Mouse (Mus musculus) neural tube, embryonic 13.5 days (tissue): ENCODE results near the gene Rai1. TPM values are rescaled to one million over a fixed set of nuclear protein-coding genes. Genes with fewer than 3 reads are reported as not detected.

Experiments used
- ATAC-seq: fragments of 200-750 bp; cut with Nextera tagmentation; 2 replicates; pipeline ENCODE4 v1.8.0; 2017; ENCODE audit warnings: low read depth, mild to moderate bottlenecking, moderate TSS enrichment, moderate library complexity
- H3K27ac ChIP-seq: fragments of 300-500 bp; sonication (generic); replicated peaks from 2 replicates; pipeline ENCODE4 v1.5.1; 2015; ENCODE audit warnings: moderate library complexity, mild to moderate bottlenecking, inconsistent platforms
- H3K27me3 ChIP-seq: fragments of 300-500 bp; sonication (generic); 2 replicates; pipeline ENCODE4 v1.6.1; 2015; ENCODE audit warnings: mild to moderate bottlenecking, inconsistent platforms
- H3K36me3 ChIP-seq: fragments of 300-500 bp; sonication (generic); 2 replicates; pipeline ENCODE4 v1.6.1; 2015; ENCODE audit warnings: mild to moderate bottlenecking, inconsistent platforms
- H3K4me1 ChIP-seq: fragments of 300-500 bp; sonication (generic); replicated peaks from 2 replicates; pipeline ENCODE4 v1.6.1; 2015; ENCODE audit warnings: inconsistent platforms
- H3K4me2 ChIP-seq: fragments of 300-500 bp; sonication (generic); 2 replicates; pipeline ENCODE4 v1.6.1; 2015; ENCODE audit warnings: inconsistent platforms, mild to moderate bottlenecking, moderate library complexity
- H3K4me3 ChIP-seq: fragments of 300-500 bp; sonication (generic); 2 replicates; pipeline ENCODE4 v1.5.1; 2015; ENCODE audit warnings: mild to moderate bottlenecking, inconsistent platforms
- H3K9ac ChIP-seq: fragments of 300-500 bp; sonication (generic); 2 replicates; pipeline ENCODE4 v1.6.1; 2015; ENCODE audit warnings: moderate library complexity, mild to moderate bottlenecking, inconsistent platforms
- H3K9me3 ChIP-seq: fragments of 300-500 bp; sonication (generic); 2 replicates; pipeline ENCODE4 v1.6.1; 2016; ENCODE audit warnings: inconsistent platforms
- WGBS: fragments of 180-500 bp; shearing (Covaris S2); methylation state at CpG from one replicate; pipeline ENCODE4 v1.1.7; 2015; 5-methylcytosine and 5-hydroxymethylcytosine counted together
- polyA plus RNA-seq: library from polyadenylated mRNA; unstranded; fragments of >200 nt; fragmentation: Nextera tagmentation; extraction: Ambion mirVana; gene quantifications from 2 replicates; pipeline ENCODE4 v1.2.1, GENCODE M21; 2015

The Rai1 gene
- polyA plus RNA-seq, 1 experiment from 2014 or later: 30.0 TPM

- peak overlapping the region; percentile 23; the same call in 1 of the 2 replicates for H3K27ac ChIP-seq
- no peaks in the 10 kb centered on the region for H3K27me3 ChIP-seq
- WGBS: 69% methylated on average over 4 of the region's 4 CpGs
- H3K9ac ChIP-seq: no peak overlapping the region
- H3K4me1 ChIP-seq: peaks cover 80% of the 10 kb centered on the region
- no peaks in the 10 kb centered on the region for H3K9me3 ChIP-seq
- no peak for ATAC-seq
- no peak overlapping the region for H3K4me2 ChIP-seq
- peaks cover 26% of the 10 kb centered on the region for H3K36me3 ChIP-seq
- no peak overlapping the region for H3K4me3 ChIP-seq
Measured at GRCm38 (mm10) chr11:60158271-60158670, 53.5 kb downstream of the Rai1 start.

GRCm38 (mm10) chr11:60159955-60160354, 55.1 kb downstream of the Rai1 start:
- no peak overlapping the region for H3K4me3 ChIP-seq
- no peak overlapping the region for H3K4me2 ChIP-seq
- H3K27me3 ChIP-seq: no peaks in the 10 kb centered on the region
- ATAC-seq: no peak
- peak overlapping the region; percentile 68; the same call in 1 of the 2 replicates for H3K27ac ChIP-seq
- H3K9me3 ChIP-seq: no peaks in the 10 kb centered on the region
- no peak overlapping the region for H3K9ac ChIP-seq
- H3K36me3 ChIP-seq: peaks cover 17% of the 10 kb centered on the region
- H3K4me1 ChIP-seq: peaks cover 75% of the 10 kb centered on the region
- 89% methylated on average over 5 of the region's 5 CpGs for WGBS

- no peak for ATAC-seq
- Histone ChIP-seq H3K4me1 (peaks cover 72% of the 10 kb centered on the region), H3K36me3 (peaks cover 13% of the 10 kb centered on the region), H3K9me3 (no peaks in the 10 kb centered on the region), H3K4me2 (no peak overlapping the region), H3K27me3 (no peaks in the 10 kb centered on the region), H3K27ac (peak overlapping the region; percentile 68; the same call in 1 of the 2 replicates), H3K9ac (no peak overlapping the region), H3K4me3 (no peak overlapping the region)
- 67% methylated on average over 3 of the region's 3 CpGs for WGBS
Measured at GRCm38 (mm10) chr11:60160454-60161114, 55.8 kb downstream of the Rai1 start.

- H3K9me3 ChIP-seq: no peaks in the 10 kb centered on the region
- 55% methylated on average over 9 of the region's 9 CpGs for WGBS
- peaks cover 74% of the 10 kb centered on the region for H3K4me1 ChIP-seq
- no peak overlapping the region for H3K4me3 ChIP-seq
- no peak for ATAC-seq
- H3K9ac ChIP-seq: peak overlapping the region; percentile 35; the same call in 1 of the 2 replicates
- no peaks in the 10 kb centered on the region for H3K27me3 ChIP-seq
- H3K4me2 ChIP-seq: no peak overlapping the region
- H3K36me3 ChIP-seq: peaks cover 13% of the 10 kb centered on the region
- H3K27ac ChIP-seq: peak overlapping the region; percentile 68
Measured at GRCm38 (mm10) chr11:60161146-60161874, 56.5 kb downstream of the Rai1 start.

GRCm38 (mm10) chr11:60162547-60162946, 57.7 kb downstream of the Rai1 start:
- Histone ChIP-seq H3K4me2 (no peak overlapping the region), H3K4me1 (peaks cover 86% of the 10 kb centered on the region), H3K36me3 (peaks cover 7% of the 10 kb centered on the region; the same call in 1 of the 2 replicates), H3K9ac (no peak overlapping the region), H3K9me3 (no peaks in the 10 kb centered on the region), H3K4me3 (no peak overlapping the region), H3K27me3 (no peaks in the 10 kb centered on the region), H3K27ac (no peak overlapping the region)
- WGBS: 86% methylated on average over 1 of the region's 1 CpGs
- no peak for ATAC-seq

GRCm38 (mm10) chr11:60163362-60163761, 58.5 kb downstream of the Rai1 start:
- Histone ChIP-seq H3K4me3 (no peak overlapping the region), H3K4me2 (no peak overlapping the region), H3K36me3 (peaks cover 7% of the 10 kb centered on the region; the same call in 1 of the 2 replicates), H3K9me3 (no peaks in the 10 kb centered on the region), H3K4me1 (peaks cover 86% of the 10 kb centered on the region), H3K9ac (no peak overlapping the region), H3K27me3 (no peaks in the 10 kb centered on the region), H3K27ac (no peak overlapping the region)
- 92% methylated on average over 4 of the region's 4 CpGs for WGBS
- no peak for ATAC-seq

GRCm38 (mm10) chr11:60164450-60164849, 59.6 kb downstream of the Rai1 start:
- WGBS: 90% methylated on average over 6 of the region's 6 CpGs
- no peak overlapping the region for H3K4me3 ChIP-seq
- H3K4me1 ChIP-seq: peaks cover 86% of the 10 kb centered on the region
- no peak overlapping the region for H3K9ac ChIP-seq
- H3K4me2 ChIP-seq: no peak overlapping the region
- no peak for ATAC-seq
- no peaks in the 10 kb centered on the region for H3K27me3 ChIP-seq
- H3K9me3 ChIP-seq: no peaks in the 10 kb centered on the region
- peak overlapping the region; percentile 24; the same call in 1 of the 2 replicates for H3K27ac ChIP-seq
- peaks cover 6% of the 10 kb centered on the region; the same call in 1 of the 2 replicates for H3K36me3 ChIP-seq

GRCm38 (mm10) chr11:60165076-60165475, 60.3 kb downstream of the Rai1 start:
- no peaks in the 10 kb centered on the region for H3K27me3 ChIP-seq
- peaks cover 6% of the 10 kb centered on the region; the same call in 1 of the 2 replicates for H3K36me3 ChIP-seq
- H3K4me1 ChIP-seq: peaks cover 86% of the 10 kb centered on the region
- H3K9me3 ChIP-seq: no peaks in the 10 kb centered on the region
- WGBS: 46% methylated on average over 5 of the region's 5 CpGs
- no peak overlapping the region for H3K9ac ChIP-seq
- no peak overlapping the region for H3K4me3 ChIP-seq
- no peak overlapping the region for H3K4me2 ChIP-seq
- no peak for ATAC-seq
- peak overlapping the region; percentile 24; the same call in 1 of the 2 replicates for H3K27ac ChIP-seq

GRCm38 (mm10) chr11:60168780-60169179, 64.0 kb downstream of the Rai1 start:
- Histone ChIP-seq H3K4me3 (no peak overlapping the region), H3K9me3 (no peaks in the 10 kb centered on the region), H3K27ac (peak overlapping the region; percentile 90), H3K9ac (peak overlapping the region; percentile 60), H3K4me2 (peak overlapping the region; percentile 23), H3K4me1 (peaks cover 95% of the 10 kb centered on the region), H3K36me3 (peaks cover 4% of the 10 kb centered on the region; the same call in 1 of the 2 replicates), H3K27me3 (no peaks in the 10 kb centered on the region)
- ATAC-seq: 0 out of 2 replicates have a peak, but pooled peaks have one; percentile 20
- 19% methylated on average over 9 of the region's 9 CpGs for WGBS

GRCm38 (mm10) chr11:60172074-60172473, 67.3 kb downstream of the Rai1 start:
- Histone ChIP-seq H3K4me1 (peaks cover 95% of the 10 kb centered on the region), H3K36me3 (peaks cover 4% of the 10 kb centered on the region; the same call in 1 of the 2 replicates), H3K27ac (no peak overlapping the region), H3K9ac (no peak overlapping the region), H3K4me3 (no peak overlapping the region), H3K9me3 (no peaks in the 10 kb centered on the region), H3K27me3 (no peaks in the 10 kb centered on the region), H3K4me2 (no peak overlapping the region)
- ATAC-seq: no peak
- WGBS: 87% methylated on average over 3 of the region's 3 CpGs

- H3K4me1 ChIP-seq: peaks cover 95% of the 10 kb centered on the region
Measured at GRCm38 (mm10) chr11:60173606-60174184, 68.9 kb downstream of the Rai1 start.

More at GRCm38 (mm10) chr11:60173606-60174184, 68.9 kb downstream of the Rai1 start:
- Histone ChIP-seq H3K4me3 (no peak overlapping the region), H3K27ac (peak overlapping the region; percentile 100), H3K4me2 (no peak overlapping the region), H3K9me3 (no peaks in the 10 kb centered on the region), H3K27me3 (no peaks in the 10 kb centered on the region), H3K36me3 (peaks cover 4% of the 10 kb centered on the region; the same call in 1 of the 2 replicates), H3K9ac (peak overlapping the region; percentile 27; the same call in 1 of the 2 replicates)
- WGBS: 61% methylated on average over 10 of the region's 10 CpGs
- no peak for ATAC-seq
